Mouse (Mus musculus) activated CD4-positive, CD25-positive, alpha-beta regulatory T cell, adult 4 months (primary cell): ENCODE measurements around the gene Upk1b. TPM values are rescaled to one million over a fixed set of nuclear protein-coding genes. Genes with fewer than 3 reads are reported as not detected.

Experiments used
- ATAC-seq: one replicate; pipeline ENCODE4 v1.8.0; 2017
- polyA plus RNA-seq, 2 experiments: library from polyadenylated mRNA; unstranded; fragments of 100-300 nt; shearing (Covaris generic); gene quantifications; one replicate each; pipeline ENCODE4 v1.2.1; 2017

Gene Upk1b
- polyA plus RNA-seq, 2 experiments from 2014 or later, result not detected

GRCm38 (mm10) chr16:38760834-38761375 lies 39.2 kb downstream of the Upk1b start:
- no peak for ATAC-seq

GRCm38 (mm10) chr16:38760239-38760638 lies 39.9 kb downstream of the Upk1b start:
- no peak for ATAC-seq

- ATAC-seq, result no peak
These were observed 41.8 kb downstream of the Upk1b start for GRCm38 (mm10) chr16:38758104-38758861.

- no peak for ATAC-seq
These were observed 42.5 kb downstream of the Upk1b start for GRCm38 (mm10) chr16:38757626-38758025.

- ATAC-seq, result no peak
These were observed 43.6 kb downstream of the Upk1b start for GRCm38 (mm10) chr16:38756572-38756971.

- no peak for ATAC-seq
These were observed 44.0 kb downstream of the Upk1b start for GRCm38 (mm10) chr16:38756177-38756503.

GRCm38 (mm10) chr16:38755452-38756176 lies 44.5 kb downstream of the Upk1b start:
- peak; percentile 71 for ATAC-seq

GRCm38 (mm10) chr16:38753631-38754030 lies 46.5 kb downstream of the Upk1b start:
- no peak for ATAC-seq

GRCm38 (mm10) chr16:38750803-38751202 lies 49.3 kb downstream of the Upk1b start:
- no peak for ATAC-seq

- ATAC-seq, result no peak
These were observed 56.0 kb downstream of the Upk1b start for GRCm38 (mm10) chr16:38743941-38744673.

- peak; percentile 75 for ATAC-seq
These were observed 57.4 kb downstream of the Upk1b start for GRCm38 (mm10) chr16:38742659-38743131.

- peak; percentile 67 for ATAC-seq
These were observed 57.9 kb downstream of the Upk1b start, which contains the start of gene B4galt4 for GRCm38 (mm10) chr16:38742113-38742658. Gene B4galt4, plus strand, starts transcription at chr16:38742264.

GRCm38 (mm10) chr16:38741204-38741903 lies 58.8 kb downstream of the Upk1b start:
- no peak for ATAC-seq

- peak; percentile 64 for ATAC-seq
These were observed 69.2 kb downstream of the Upk1b start for GRCm38 (mm10) chr16:38730921-38731320.

GRCm38 (mm10) chr16:38729610-38730288 lies 70.4 kb downstream of the Upk1b start:
- ATAC-seq, result peak; percentile 83

GRCm38 (mm10) chr16:38729139-38729538 lies 71.0 kb downstream of the Upk1b start:
- no peak for ATAC-seq

GRCm38 (mm10) chr16:38728576-38729132 lies 71.5 kb downstream of the Upk1b start:
- ATAC-seq, result no peak

- ATAC-seq, result no peak
These were observed 75.2 kb downstream of the Upk1b start for GRCm38 (mm10) chr16:38724974-38725373.

GRCm38 (mm10) chr16:38724256-38724655 lies 75.9 kb downstream of the Upk1b start:
- ATAC-seq, result no peak
